Mouse (Mus musculus) embryonic fibroblast, embryonic 13.5 days (primary cell): Measurements from ENCODE around the gene Mea1.

ENCODE experiments used
- CTCF ChIP-seq: IDR thresholded peaks from 2 replicates; pipeline ENCODE4 v1.5.1; 2011; ENCODE audit warnings: mild to moderate bottlenecking, control low read depth, low read length, moderate library complexity, borderline replicate concordance; ENCODE audit not compliant: insufficient read depth
- POLR2A ChIP-seq: IDR thresholded peaks from 2 replicates; pipeline ENCODE4 v1.6.1; 2011; ENCODE audit warnings: low read depth, mild to moderate bottlenecking, control low read depth, low read length, moderate library complexity

- TF ChIP-seq CTCF (no peak), POLR2A (no peak)
Measured at GRCm38 (mm10) chr17:46728904-46729318, 50.3 kb downstream of the Mea1 start, which contains the start of gene Gnmt.
